Mouse (Mus musculus) 3134 (cell line): ENCODE results near the gene Ap3b1.
A peak's percentile ranks its signal among the peaks of the same experiment; 100 is the strongest.
"Not testable (repeated sequence)": the region's sequence is repeated elsewhere in the genome, so short reads cannot be mapped to it uniquely, and the experiment has no call there.

Experiments
- DNase-seq: peaks from one replicate; pipeline ENCODE4 v3.0.0-alpha.2; 2011; ENCODE audit warnings: low spot score; ENCODE audit not compliant: insufficient read length; ENCODE audit errors: extremely low read depth

The Ap3b1 gene

DNA sequence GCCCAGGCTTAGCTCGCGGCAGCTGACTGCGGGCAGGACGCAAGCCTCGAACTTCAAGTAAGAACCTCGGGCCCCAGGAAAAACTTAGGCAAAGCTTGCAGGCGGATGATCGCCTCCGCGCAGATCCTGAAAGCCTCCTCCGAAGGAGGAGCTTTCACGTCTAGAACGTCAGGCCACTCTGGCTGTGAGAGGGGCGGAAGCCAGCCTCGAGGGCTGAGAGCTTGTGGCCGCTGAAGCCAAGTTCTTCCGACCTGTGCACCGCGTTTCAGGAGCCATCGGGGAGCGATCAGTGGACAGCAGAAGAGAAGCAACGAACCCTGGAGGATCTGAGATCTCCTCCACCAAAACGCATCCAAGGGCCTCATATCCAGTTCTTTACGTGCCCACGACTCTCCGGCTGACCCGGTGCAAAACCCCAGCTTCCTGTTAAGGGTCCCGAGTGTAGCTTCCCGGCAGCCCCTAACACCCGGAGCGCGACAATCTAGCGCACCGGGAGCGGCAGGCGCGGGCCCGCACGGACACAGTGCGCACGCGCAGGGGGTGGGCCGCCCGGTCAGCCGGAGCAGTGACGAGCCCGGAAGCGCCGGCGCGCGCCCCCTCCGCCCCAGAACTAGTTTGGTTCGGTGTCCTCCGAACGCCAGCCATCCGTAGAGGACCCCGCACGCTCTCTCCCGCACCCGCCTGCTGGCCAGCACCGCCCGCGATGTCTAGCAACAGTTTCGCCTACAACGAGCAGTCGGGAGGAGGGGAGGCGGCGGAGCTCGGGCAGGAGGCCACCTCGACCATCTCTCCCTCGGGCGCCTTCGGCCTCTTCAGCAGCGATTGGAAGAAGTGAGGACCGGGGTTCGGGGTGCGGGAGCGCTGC is at the start of gene Ap3b1:
Ap3b1 (plus strand) TSS at position 560 of the 865 bp plus-strand sequence.
- DNase-seq = peak; percentile 87

DNA sequence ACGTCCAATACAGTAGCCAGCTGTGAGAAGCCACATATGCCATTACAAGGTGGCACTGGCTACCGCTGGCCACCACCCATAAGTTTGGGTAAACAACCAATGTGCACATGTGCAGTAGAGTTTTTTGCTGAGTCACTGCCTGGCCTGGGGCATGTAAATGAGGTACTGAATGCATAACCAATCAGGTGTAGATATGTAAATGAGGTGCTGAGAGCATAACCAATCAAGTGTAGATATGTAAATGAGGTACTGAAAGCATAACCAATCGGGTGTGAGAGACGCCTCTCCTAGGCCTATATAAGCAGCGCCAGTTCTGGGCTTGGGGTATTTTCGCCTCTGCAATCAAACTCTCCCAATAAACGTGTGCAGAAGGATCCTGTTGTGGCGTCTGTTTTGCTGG is 45.9 kb upstream of the Ap3b1 start:
- not testable (repeated sequence) for DNase-seq

DNA sequence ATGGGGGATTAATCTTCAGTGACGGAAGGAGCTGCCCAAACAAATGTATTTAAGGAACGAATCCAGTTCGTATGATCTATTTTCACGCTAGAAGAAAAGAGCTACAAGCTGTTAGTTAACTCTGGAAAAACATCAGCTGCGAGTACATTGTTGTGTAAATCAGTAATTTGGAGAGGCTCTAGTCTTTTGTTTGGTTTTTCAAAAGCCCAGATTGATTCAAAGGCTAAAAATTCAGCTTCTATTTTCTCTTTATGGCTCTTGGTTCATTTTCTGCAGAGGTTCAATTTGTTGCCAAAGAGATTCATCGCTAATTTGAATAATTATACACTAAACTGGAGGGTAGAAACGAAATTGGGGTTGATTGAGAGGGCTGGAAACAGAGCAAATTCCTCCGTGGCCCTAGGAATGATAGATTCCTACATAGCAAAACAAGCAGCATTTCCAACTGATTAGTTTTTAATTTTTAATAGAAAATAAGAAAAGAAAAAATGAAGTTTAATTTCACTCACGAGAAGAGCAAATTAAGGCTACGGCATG is 41.7 kb upstream of the Ap3b1 start:
- no peak for DNase-seq

DNA sequence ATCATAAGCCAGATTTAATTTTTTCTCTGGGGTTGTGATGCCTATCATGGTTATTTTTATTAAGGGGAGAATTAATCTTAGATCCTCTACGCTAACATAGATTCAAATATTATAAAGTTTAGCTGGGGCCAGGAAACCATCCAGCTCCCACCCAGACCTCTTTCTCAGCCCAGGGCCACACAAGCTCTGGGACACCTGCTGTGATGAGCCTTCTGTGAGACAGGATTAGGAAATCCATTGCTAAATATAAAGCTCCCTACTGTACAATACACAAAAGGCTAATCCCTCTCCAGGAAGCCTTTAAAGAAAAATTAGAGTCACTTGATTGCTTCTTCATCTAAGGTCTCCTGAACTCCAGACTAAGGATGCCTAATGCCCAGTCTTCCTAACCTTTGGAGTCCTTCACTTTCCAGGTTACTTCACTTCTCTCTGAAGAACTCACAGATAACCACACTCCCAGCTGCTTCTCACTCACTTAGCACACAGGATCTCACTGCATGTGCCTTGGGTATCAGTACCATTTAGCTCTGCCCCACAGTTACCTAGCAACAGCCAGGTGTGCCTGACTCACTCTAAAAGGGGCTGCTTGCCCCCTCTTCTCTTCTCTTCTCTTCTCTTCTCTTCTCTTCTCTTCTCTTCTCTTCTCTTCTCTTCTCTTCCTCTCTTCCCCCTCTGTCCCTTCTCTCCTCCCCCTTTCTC is 37.5 kb upstream of the Ap3b1 start:
- no peak for DNase-seq

DNA sequence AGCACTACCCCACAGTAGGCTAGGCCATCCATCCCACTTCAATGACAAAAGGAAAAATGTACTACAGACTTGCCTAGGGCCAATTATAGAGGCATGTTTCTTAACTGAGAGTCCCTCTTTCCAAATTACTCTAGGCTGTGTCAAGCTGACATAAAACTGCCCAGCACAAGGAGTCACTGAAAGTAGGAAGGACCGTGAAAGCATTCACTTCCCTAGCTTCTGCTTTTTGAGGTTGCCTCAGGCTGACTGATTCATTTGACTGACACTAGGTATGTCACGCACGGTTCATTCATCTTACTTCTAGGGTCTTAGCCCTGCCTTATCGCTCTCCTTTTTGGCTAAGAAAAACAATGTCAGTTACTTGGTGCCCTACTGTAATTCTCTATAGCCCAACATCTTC is 36.3 kb upstream of the Ap3b1 start:
- no peak for DNase-seq

DNA sequence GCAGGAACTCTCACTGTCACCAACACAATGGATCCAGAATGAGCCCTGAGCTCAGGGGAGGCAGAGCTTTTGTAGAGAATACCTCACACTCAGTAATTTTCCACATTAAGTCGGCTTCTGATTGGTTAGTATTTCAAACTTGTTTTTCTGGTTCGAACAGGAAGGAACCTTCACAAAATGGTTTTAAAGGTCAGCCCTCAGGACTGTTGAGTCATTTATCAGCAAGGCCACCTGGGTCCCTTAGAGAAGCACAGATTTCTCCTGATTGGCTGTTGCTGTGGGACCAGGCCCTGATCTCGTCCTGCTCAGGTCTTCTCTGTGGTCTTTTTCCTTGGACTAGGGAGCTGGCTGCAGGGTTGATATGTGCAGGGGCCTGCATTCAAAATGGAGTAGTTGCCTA is 30.7 kb upstream of the Ap3b1 start:
- DNase-seq = no peak

DNA sequence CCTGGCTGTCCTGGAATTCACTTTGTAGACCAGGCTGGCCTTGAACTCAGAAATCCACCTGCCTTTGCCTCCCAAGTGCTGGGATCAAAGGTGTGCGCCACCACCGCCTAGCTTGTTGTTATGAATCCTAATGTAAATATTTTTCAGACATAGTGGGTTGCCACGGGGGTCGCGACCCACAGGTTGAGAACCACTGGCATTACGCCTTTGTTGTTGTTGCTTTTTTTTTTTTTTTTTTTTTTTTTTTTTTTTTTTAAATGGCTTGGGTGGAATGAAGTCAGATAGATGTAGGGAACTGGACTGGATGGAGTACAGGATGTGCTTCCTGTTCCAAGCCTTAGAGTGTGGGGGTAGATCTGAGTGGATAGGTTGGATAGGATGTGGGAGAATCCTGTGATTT is 29.8 kb upstream of the Ap3b1 start:
- DNase-seq = not testable (repeated sequence)

DNA sequence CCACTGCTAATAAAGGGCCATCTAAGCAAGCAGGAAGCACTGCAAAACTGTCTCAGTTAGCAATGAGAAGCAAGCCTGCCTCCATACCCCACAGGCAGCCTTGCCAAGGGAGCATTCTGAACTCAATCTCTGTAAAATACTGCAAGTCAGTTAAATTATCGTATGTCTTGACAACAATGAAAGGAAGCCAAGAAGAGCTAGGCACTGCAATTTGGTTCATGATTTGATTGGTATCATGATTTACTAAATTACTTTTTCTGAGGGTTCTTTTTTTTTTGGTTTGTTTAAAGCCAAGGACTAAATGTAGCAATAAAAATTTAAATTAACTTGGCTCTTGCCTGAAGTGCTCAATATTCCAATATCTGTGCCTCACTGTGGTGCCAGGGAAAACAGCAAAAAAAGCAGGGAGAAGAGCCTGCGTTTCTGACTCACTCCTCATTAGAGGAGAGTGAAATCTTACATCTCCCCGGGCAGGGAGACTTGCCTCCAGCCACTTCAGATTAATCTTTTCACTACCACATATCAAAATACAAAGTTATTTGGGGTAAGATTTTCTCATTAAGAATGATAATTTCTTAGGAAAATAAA is 28.3 kb upstream of the Ap3b1 start:
- no peak for DNase-seq

DNA sequence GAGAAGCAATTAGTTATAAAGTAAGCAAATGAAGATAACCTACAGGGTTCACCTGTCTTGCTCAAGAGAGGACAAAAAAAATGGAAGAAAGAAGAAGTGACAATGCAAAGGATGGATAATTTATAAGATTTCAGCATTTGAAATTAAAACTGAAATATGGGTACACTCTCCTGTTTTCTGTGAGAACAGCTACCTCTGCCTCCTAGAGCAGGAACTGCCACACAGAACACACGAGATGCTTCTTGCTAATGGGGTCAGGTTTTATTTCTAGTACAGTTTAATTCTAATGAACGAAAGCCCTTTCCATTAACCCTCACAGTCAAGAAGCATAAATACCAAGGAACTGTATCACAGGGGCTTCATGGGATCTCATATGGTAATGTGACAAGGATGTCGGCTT is 20.4 kb upstream of the Ap3b1 start:
- DNase-seq = no peak

DNA sequence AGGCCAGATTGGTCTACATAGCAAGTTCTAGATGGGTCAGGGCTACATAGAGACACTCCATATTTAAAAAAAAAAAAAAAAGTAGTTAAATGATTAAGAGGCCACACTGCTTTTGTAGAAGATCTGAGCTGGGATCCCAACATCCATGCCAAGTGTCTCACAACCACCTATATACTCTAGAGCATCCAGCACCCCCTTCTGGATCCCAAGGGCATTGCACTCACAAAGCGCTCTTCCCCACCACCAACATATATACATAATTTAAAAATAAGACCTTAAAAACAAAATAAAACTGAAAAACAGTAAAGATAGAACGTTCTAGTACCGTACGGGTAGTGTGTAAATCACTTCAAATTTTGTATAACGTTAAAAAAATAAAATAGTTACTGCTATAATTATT is 15.6 kb upstream of the Ap3b1 start:
- no peak for DNase-seq

DNA sequence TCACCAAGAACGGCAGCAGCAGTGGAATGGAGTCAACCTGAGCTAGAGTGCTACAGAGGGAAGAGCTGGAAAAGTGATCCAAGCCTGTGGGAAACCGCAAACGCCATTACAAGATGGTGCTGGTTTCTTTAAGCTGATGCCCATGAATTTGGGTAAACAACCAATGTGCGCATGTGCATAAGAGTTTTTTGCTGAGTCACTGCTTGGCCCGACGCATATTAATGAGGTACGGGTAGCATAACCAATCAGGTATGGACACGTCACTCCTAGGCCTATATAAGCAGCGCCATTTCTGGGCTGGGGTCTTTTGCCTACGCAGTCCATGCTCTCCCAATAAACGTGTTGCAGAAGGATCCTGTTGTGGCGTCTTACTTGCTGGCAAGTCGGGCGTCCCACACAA is 14.2 kb upstream of the Ap3b1 start:
- not testable (repeated sequence) for DNase-seq

DNA sequence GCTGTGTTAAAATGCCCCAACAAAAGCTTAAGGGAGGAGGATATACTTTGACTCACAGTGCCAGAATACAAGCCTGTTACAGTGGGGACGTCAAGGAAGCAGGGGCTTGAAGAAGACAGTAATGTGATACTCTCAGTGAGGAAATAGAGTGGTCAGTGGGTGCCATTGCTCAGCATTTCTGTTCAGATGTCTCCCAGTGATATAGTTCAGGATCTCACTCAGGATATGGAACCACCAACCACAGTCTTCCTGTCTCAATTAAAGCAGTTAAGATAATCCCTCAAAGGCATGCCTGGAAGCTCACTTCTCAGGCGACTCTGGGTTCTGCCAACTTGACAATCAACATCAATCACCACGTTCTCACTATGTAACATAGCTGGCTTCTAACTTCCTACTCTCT is 4.2 kb upstream of the Ap3b1 start:
- DNase-seq = no peak

DNA sequence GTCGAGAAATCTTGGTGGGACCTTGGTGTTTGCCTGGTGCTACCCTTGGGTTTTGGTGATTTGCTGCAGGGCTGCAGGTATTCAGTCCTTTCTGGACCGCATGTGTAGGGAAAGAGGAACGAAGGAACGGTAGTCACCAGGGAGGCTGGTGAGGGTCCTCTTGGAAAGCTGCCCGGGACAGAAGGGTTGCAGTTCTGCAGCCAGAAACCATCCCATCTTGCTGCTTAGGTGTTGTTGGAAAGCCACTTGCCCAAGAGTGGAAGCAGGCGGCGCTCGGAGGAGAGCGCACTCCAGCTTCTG is 709 bp upstream of the Ap3b1 start:
- no peak for DNase-seq

DNA sequence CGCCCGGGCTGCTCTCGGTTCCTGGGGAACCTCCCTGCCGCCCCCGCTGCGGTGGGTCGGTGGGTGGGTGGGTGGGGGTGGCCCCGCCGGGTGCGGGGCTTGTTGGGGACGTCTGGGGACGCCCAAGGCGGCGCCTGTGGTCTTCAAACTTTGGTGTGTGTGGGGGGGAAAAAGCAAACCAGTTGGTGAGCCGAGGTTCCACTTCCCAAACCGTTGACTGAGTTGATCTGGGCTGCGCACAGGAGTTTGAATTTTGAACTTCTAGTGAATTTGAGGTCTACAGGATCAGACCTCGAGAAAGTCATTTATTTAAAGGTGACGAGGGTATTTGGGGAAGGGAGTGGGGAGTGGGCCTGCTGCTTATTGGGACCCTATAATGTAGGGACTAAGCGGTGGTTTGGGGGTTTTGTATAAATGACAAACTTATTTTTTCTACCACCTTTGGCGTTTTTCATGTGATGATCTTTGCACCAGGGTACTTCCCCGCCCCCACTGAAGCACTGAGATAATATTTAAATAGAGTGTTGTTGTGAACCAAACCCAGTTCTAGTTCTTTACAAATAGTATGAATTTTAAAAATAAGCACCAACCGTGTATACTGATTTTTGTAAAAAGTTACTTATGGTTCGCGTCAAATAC is 641 bp downstream of the Ap3b1 start:
- DNase-seq = no peak

DNA sequence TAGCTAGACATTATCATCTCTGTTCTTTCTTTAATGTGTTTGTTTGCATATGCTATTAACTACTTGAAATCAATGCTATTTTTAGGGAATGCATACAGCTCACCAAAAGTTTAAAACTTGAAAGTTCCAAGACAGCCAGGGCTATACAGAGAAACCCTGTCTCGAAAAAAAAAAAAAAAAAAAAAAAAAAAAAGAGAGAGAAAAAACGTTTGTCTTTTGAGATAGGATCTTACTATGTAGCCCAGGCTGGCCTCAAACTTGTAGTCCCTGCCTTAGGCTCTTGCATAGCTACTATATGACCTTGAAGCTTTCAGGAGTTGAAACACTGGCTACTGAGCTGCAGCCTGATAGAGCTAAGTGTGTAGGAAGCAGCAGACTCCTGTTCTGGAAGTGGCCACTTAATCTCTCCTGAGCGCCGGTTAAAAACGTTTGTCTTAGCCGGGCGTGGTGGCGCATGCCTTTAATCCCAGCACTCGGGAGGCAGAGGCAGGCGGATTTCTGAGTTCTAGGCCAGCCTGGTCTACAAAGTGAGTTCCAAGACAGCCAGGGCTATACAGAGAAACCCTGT is 2.3 kb downstream of the Ap3b1 start:
- DNase-seq = not testable (repeated sequence)

DNA sequence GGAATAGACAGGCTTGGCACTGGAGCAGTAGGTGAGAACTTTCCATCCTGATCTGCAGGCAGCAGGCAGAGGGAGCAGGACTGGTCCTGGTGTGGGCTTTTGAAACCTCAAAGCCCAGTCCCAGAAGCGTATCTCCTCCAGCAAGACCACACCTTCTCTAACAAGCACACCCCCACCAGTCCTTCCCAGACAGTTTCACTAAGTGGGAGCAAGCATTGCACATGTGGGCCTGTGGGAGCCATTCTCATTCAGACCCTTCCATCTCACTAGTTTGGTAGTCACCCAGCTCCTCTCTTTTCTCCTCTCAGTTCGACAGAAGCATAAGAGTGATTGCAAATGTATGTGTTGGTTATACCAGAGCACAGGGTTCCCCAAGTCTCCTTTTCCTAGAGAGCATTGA is 5.6 kb downstream of the Ap3b1 start:
- DNase-seq = no peak

DNA sequence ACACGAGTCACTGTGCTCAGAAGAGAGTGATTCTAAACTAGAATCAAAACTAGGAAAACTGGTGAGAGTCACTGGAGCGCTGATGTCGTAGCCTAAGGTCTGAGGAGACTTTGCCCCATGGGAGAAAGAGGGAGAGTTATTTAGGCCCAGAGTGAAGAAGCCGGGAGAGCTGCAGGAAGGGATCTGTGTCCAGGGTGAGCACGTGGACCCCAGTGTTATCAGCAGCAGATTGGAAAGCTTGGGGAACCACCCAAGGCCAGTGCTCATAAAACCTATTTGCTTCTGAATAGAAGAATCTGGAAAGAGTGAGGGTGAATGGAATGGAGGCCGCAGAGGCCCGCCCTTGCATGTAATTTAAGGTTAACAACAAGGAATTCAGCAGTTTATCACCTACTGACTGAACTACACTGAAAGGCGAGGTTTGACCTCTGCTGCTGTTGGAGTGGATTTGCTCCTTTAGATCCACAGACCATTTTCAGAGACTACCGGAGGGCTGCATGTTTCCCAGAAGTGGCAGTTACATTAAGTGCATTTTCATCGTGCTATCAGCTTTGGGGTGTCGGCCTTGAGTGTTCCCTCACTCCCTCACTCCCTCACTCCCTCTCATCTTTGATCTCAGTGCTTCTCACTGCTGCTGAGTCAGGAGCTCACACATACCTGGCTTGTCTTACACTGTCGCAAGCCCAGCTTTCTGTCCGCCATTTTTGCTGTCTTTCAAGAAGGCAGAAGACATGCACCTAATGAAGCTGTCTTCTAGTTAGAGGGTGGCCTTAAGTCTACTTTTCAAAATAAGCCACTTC is 6.5 kb downstream of the Ap3b1 start:
- no peak for DNase-seq

DNA sequence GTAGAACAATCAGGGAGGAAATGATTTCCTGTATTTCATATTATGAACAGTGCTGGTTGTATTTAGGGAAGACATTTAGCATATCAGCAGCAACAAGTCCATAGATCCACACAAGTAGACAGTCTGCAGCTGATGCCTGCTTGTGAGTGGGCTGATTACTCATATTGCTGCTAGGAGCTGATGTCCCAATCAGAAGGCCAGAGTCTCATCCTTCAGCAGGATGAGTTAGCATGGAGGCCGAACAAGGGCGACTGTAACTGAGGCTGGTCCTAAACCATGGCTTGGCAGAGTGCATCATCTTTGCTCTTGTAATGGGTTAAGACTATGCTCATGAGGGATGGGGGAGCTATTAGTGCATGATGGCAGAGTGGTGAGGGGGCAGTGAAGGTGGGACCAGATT is 9.1 kb downstream of the Ap3b1 start:
- no peak for DNase-seq

DNA sequence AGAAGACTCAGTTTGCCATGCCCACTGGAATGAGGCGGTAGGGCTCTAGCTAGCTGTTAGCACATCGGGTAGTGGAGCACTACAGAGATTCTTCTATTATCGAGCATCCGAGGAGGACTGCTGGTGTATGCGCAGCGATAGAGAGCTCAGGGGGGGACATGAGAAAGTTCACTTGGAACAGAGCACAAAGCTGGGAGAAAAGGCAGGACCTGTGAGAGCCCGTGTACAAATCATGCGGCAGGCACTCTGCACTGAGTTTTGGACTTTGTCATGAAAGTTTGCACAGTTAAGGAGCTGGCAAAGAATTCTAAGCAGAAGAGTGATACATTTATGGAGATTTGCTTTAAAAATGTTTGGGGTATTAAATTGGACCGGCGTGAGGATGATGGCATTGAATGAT is 11.8 kb downstream of the Ap3b1 start:
- DNase-seq = no peak

DNA sequence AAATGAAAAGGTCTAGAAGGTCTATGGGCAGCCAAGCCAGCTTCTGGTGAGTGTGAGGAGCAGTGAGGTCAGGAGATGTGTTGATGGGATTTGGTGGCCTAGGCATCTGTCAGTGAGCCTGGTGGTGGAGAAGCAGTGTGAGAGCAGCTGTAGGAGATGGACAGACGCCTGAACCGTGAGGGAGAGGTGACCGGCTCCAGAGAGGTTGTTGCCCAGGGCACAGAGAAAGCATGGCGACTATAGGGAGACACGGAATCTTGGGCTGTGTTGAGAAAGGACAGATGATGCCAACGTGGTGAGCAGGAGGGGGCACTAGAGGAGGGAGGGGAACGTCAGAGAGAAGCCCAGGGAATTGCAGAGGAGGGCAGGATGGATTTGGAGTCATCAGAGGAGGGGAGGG is 13.3 kb downstream of the Ap3b1 start:
- no peak for DNase-seq
